Mouse (Mus musculus): ENCODE measurements around the gene Dhrs1. TPM values are rescaled to one million over a fixed set of nuclear protein-coding genes. Genes with fewer than 3 reads are reported as not detected.
A peak's percentile ranks its signal among the peaks of the same experiment; 100 is the strongest.

Gene Dhrs1
- total and polyA plus RNA-seq, 2 experiments, result 140 to 263 TPM

GRCm38 (mm10) chr14:55720666-55721065 lies 24.8 kb downstream of the Dhrs1 start:
- Histone ChIP-seq H3K9ac (ENCODE audit: low read depth, low read length) (peak overlapping the region; percentile 50), H3K79me2 (ENCODE audit: control insufficient read depth, insufficient read depth, low read length) (no peaks in the 10 kb centered on the region), H3K27ac (replicated peaks; ENCODE audit: insufficient read depth, low read depth, low read length) (peak overlapping the region; percentile 96), H3K4me1 (ENCODE audit: control insufficient read depth, insufficient read depth, low read length) (peaks cover 19% of the 10 kb centered on the region), H3K36me3 (ENCODE audit: control insufficient read depth, insufficient read depth, low read length) (peaks cover 3% of the 10 kb centered on the region; the same call in 1 of the 2 replicates), H3K4me3 (ENCODE audit: insufficient read depth, low read depth, low read length) (peak overlapping the region; percentile 20; the same call in 1 of the 2 replicates), H3K27me3 (ENCODE audit: control insufficient read depth, insufficient read depth, low read length) (no peaks in the 10 kb centered on the region)
- DNase-seq (ENCODE audit: extremely low read depth, low read depth, low spot score), result peak; percentile 53
- WGBS, result 58% methylated on average over 12 of the region's 12 CpGs
- TF ChIP-seq CTCF (IDR thresholded peaks at IDR 0.05; ENCODE audit: low read depth, low read length) (no peak), POLR2A (IDR thresholded peaks at IDR 0.05; ENCODE audit: extremely low read depth, insufficient read depth, low read length) (no peak)

DNA sequence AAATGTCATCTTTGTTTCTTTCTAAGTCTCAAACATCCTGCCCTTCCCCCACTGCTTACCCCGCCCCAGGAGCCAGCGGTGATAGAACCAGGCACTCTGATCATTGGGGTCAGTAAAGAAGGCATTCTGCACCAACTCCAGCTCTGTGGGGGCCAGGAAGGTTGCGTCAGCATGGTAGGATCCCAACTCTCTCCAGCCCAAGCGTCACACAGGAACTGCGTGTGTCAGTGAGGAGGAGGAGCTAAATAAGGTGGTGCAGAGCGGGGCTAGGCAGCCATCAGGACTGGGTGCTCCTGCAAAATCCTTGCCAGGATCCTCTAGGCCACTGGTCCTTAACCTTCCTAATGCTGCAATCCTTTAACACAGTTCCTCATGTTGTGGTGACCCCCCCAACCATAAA lies 25.8 kb downstream of the Dhrs1 start:
- no peak for DNase-seq (ENCODE audit: extremely low read depth, low read depth, low spot score)
- TF ChIP-seq POLR2A (IDR thresholded peaks at IDR 0.05; ENCODE audit: extremely low read depth, insufficient read depth, low read length), result no peak
- TF ChIP-seq CTCF (IDR thresholded peaks at IDR 0.05; ENCODE audit: low read depth, low read length), result no peak
- Histone ChIP-seq H3K9ac (ENCODE audit: low read depth, low read length) (no peak overlapping the region), H3K79me2 (ENCODE audit: control insufficient read depth, insufficient read depth, low read length) (no peaks in the 10 kb centered on the region), H3K36me3 (ENCODE audit: control insufficient read depth, insufficient read depth, low read length) (peaks cover 3% of the 10 kb centered on the region; the same call in 1 of the 2 replicates), H3K4me3 (ENCODE audit: insufficient read depth, low read depth, low read length) (no peak overlapping the region), H3K27ac (replicated peaks; ENCODE audit: insufficient read depth, low read depth, low read length) (no peak overlapping the region), H3K27me3 (ENCODE audit: control insufficient read depth, insufficient read depth, low read length) (no peaks in the 10 kb centered on the region), H3K4me1 (ENCODE audit: control insufficient read depth, insufficient read depth, low read length) (peaks cover 13% of the 10 kb centered on the region; the same call in 1 of the 2 replicates)
- 84% methylated on average over 6 of the region's 6 CpGs for WGBS

- Histone ChIP-seq H3K36me3 (ENCODE audit: control insufficient read depth, insufficient read depth, low read length) (peaks cover 3% of the 10 kb centered on the region; the same call in 1 of the 2 replicates), H3K4me1 (ENCODE audit: control insufficient read depth, insufficient read depth, low read length) (peaks cover 24% of the 10 kb centered on the region), H3K4me3 (ENCODE audit: insufficient read depth, low read depth, low read length) (no peak overlapping the region), H3K27me3 (ENCODE audit: control insufficient read depth, insufficient read depth, low read length) (no peaks in the 10 kb centered on the region), H3K79me2 (ENCODE audit: control insufficient read depth, insufficient read depth, low read length) (peaks cover 4% of the 10 kb centered on the region; the same call in 1 of the 2 replicates), H3K9ac (ENCODE audit: low read depth, low read length) (no peak overlapping the region), H3K27ac (replicated peaks; ENCODE audit: insufficient read depth, low read depth, low read length) (no peak overlapping the region)
- WGBS, result 91% methylated on average over 8 of the region's 8 CpGs
- no peak for DNase-seq (ENCODE audit: extremely low read depth, low read depth, low spot score)
- TF ChIP-seq POLR2A (IDR thresholded peaks at IDR 0.05; ENCODE audit: extremely low read depth, insufficient read depth, low read length) (no peak), CTCF (IDR thresholded peaks at IDR 0.05; ENCODE audit: low read depth, low read length) (no peak)
Measured at GRCm38 (mm10) chr14:55716884-55717283, 28.6 kb downstream of the Dhrs1 start.

DNA sequence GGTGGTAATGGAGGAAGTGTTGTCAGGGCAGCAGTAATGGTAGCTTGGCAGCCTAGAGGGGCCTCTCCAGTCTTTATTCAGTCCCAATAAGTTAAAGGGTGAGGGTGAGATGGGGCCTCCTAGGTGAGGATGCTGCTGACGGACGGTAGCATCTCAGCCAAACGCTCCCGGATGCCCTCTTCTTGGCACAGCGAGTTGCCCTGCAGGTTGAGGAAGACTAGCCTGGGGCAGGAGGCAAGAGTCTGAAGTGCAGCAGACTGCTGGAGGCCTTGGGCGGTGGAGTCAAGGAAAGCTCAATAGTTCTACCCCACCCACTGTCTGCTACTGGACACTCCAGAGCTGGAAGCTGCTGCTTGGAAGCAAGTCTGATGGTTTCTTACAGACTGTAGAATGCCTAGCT lies 29.2 kb downstream of the Dhrs1 start:
- no peak for TF ChIP-seq CTCF (IDR thresholded peaks at IDR 0.05; ENCODE audit: low read depth, low read length)
- no peak for TF ChIP-seq POLR2A (IDR thresholded peaks at IDR 0.05; ENCODE audit: extremely low read depth, insufficient read depth, low read length)
- Histone ChIP-seq H3K27me3 (ENCODE audit: control insufficient read depth, insufficient read depth, low read length) (no peaks in the 10 kb centered on the region), H3K4me1 (ENCODE audit: control insufficient read depth, insufficient read depth, low read length) (peaks cover 28% of the 10 kb centered on the region), H3K79me2 (ENCODE audit: control insufficient read depth, insufficient read depth, low read length) (peaks cover 4% of the 10 kb centered on the region; the same call in 1 of the 2 replicates), H3K4me3 (ENCODE audit: insufficient read depth, low read depth, low read length) (no peak overlapping the region), H3K9ac (ENCODE audit: low read depth, low read length) (no peak overlapping the region), H3K36me3 (ENCODE audit: control insufficient read depth, insufficient read depth, low read length) (peaks cover 3% of the 10 kb centered on the region; the same call in 1 of the 2 replicates), H3K27ac (replicated peaks; ENCODE audit: insufficient read depth, low read depth, low read length) (no peak overlapping the region)
- DNase-seq (ENCODE audit: extremely low read depth, low read depth, low spot score), result no peak
- 94% methylated on average over 6 of the region's 6 CpGs for WGBS

GRCm38 (mm10) chr14:55714893-55715292 lies 30.6 kb downstream of the Dhrs1 start:
- H3K36me3 ChIP-seq (ENCODE audit: control insufficient read depth, insufficient read depth, low read length), result peaks cover 3% of the 10 kb centered on the region; the same call in 1 of the 2 replicates
- DNase-seq (ENCODE audit: extremely low read depth, low read depth, low spot score), result peak; percentile 88
- peaks cover 4% of the 10 kb centered on the region; the same call in 1 of the 2 replicates for H3K79me2 ChIP-seq (ENCODE audit: control insufficient read depth, insufficient read depth, low read length)
- TF ChIP-seq POLR2A (IDR thresholded peaks at IDR 0.05; ENCODE audit: extremely low read depth, insufficient read depth, low read length) (no peak), CTCF (IDR thresholded peaks at IDR 0.05; ENCODE audit: low read depth, low read length) (no peak)
- H3K27ac ChIP-seq (replicated peaks; ENCODE audit: insufficient read depth, low read depth, low read length), result peak overlapping the region; percentile 65
- whole genome bisulfite sequencing, result 18% methylated on average over 6 of the region's 6 CpGs
- no peak overlapping the region for H3K9ac ChIP-seq (ENCODE audit: low read depth, low read length)
- H3K4me1 ChIP-seq (ENCODE audit: control insufficient read depth, insufficient read depth, low read length), result peaks cover 24% of the 10 kb centered on the region
- H3K27me3 ChIP-seq (ENCODE audit: control insufficient read depth, insufficient read depth, low read length), result no peaks in the 10 kb centered on the region
- no peak overlapping the region for H3K4me3 ChIP-seq (ENCODE audit: insufficient read depth, low read depth, low read length)

GRCm38 (mm10) chr14:55713729-55714122 lies 31.8 kb downstream of the Dhrs1 start, which contains the start of gene Tgm1:
TSS of gene Tgm1 (minus strand) at chr14:55713926.
- Histone ChIP-seq H3K27ac (replicated peaks; ENCODE audit: insufficient read depth, low read depth, low read length) (peak within 1 kb of the TSS; percentile 87), H3K36me3 (ENCODE audit: control insufficient read depth, insufficient read depth, low read length) (peaks cover 3% of the 10 kb centered on the region; the same call in 1 of the 2 replicates), H3K4me3 (ENCODE audit: insufficient read depth, low read depth, low read length) (peak within 1 kb of the TSS; percentile 82), H3K27me3 (ENCODE audit: control insufficient read depth, insufficient read depth, low read length) (no peaks in the 10 kb centered on the region), H3K79me2 (ENCODE audit: control insufficient read depth, insufficient read depth, low read length) (peaks cover 4% of the 10 kb centered on the region; the same call in 1 of the 2 replicates), H3K4me1 (ENCODE audit: control insufficient read depth, insufficient read depth, low read length) (peaks cover 24% of the 10 kb centered on the region), H3K9ac (ENCODE audit: low read depth, low read length) (peak within 1 kb of the TSS; percentile 80)
- no peak for TF ChIP-seq POLR2A (IDR thresholded peaks at IDR 0.05; ENCODE audit: extremely low read depth, insufficient read depth, low read length)
- TF ChIP-seq CTCF (IDR thresholded peaks at IDR 0.05; ENCODE audit: low read depth, low read length), result no peak
- WGBS, result 26% methylated on average over 4 of the region's 4 CpGs
- no peak for DNase-seq (ENCODE audit: extremely low read depth, low read depth, low spot score)

Data from liver, adult 2 months (tissue).